Mouse (Mus musculus): Measurements from ENCODE around the gene Ankrd34a. TPM values are rescaled to one million over a fixed set of nuclear protein-coding genes. Genes with fewer than 3 reads are reported as not detected.

Gene Ankrd34a
- 0.23 and 0.38 TPM in 2 replicates for polyA plus RNA-seq (2012; rRNA removed)

DNA sequence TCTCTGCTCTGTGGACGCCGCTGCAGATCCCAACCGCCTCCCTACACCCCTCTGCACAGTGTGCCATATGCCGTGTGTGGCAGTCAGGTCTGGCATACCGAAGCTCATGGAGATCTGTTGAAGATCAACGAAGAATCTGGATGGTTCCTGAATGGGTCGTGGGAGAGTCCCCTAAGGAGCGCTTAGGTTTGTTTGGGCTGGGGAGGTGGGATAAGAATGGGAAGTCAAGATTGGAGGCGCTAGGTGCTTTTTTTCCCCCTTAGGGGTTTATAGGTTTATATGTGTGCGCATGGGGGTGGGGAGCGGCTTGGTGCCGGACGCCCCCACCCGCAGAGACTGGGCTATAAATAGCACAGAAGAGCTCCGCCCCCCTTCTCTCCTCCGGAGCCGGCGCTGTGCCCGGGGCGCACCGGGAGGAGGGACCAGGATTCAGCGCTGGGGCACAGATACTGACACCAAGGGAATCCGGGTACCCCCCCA is at the start of gene Ankrd34a:
Gene Ankrd34a (plus strand): TSS at position 409 of the 480 bp plus-strand sequence.
- Histone ChIP-seq H3K36me3 (ENCODE audit: control insufficient read depth, insufficient read depth, low read length) (no peaks in the 10 kb centered on the region), H3K27ac (ENCODE audit: insufficient read depth, low read depth, low read length) (no peak within 1 kb of the TSS), H3K27me3 (replicated peaks; ENCODE audit: control insufficient read depth, insufficient read depth, low read length) (0 out of 2 replicates have a peak, but pooled peaks cover 1% of the 10 kb centered on the region), H3K4me3 (ENCODE audit: insufficient read depth, low read depth, low read length) (peak within 1 kb of the TSS; percentile 31), H3K4me1 (ENCODE audit: control insufficient read depth, insufficient read depth, low read length) (0 out of 2 replicates have a peak, but pooled peaks cover 2% of the 10 kb centered on the region)
- TF ChIP-seq POLR2A (IDR thresholded peaks at IDR 0.05; ENCODE audit: low read depth, low read length), result no peak
- no peak for TF ChIP-seq CTCF (conservative IDR thresholded peaks at IDR 0.05; ENCODE audit: insufficient read depth, insufficient read length, low read depth, low read length)
- DNase-seq, result peak; percentile 50
- 4% methylated on average over 21 of the region's 23 CpGs for whole genome bisulfite sequencing

DNA sequence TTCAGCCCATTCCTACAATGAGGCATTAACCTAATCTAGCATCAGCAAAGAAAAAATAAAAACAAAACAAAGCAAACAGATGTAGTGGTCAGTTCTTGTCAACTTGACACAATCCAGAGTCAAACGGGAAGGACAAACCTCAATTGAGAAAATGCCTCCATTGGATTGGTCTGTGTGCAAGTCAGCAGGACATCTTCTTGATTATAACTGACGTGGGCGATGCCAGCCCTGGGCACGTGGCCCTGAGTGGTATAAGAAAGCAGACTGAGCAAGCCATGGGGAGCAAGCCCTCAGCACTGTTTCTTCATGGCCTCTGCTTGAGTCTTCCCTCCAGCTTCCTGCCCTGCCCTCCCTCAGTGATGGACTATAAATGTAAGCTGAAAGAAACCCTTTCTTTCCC is 49.6 kb upstream of the Ankrd34a start:
- no peak for DNase-seq
- H3K27ac ChIP-seq (ENCODE audit: insufficient read depth, low read depth, low read length), result no peak overlapping the region
- H3K36me3 ChIP-seq (ENCODE audit: control insufficient read depth, insufficient read depth, low read length), result no peaks in the 10 kb centered on the region
- TF ChIP-seq POLR2A (IDR thresholded peaks at IDR 0.05; ENCODE audit: low read depth, low read length) (no peak), CTCF (conservative IDR thresholded peaks at IDR 0.05; ENCODE audit: insufficient read depth, insufficient read length, low read depth, low read length) (no peak)
- H3K4me1 ChIP-seq (ENCODE audit: control insufficient read depth, insufficient read depth, low read length), result peaks cover 9% of the 10 kb centered on the region; the same call in 1 of the 2 replicates
- no peaks in the 10 kb centered on the region for H3K27me3 ChIP-seq (replicated peaks; ENCODE audit: control insufficient read depth, insufficient read depth, low read length)
- H3K4me3 ChIP-seq (ENCODE audit: insufficient read depth, low read depth, low read length), result no peak overlapping the region
- 51% methylated on average over 4 of the region's 4 CpGs for WGBS

DNA sequence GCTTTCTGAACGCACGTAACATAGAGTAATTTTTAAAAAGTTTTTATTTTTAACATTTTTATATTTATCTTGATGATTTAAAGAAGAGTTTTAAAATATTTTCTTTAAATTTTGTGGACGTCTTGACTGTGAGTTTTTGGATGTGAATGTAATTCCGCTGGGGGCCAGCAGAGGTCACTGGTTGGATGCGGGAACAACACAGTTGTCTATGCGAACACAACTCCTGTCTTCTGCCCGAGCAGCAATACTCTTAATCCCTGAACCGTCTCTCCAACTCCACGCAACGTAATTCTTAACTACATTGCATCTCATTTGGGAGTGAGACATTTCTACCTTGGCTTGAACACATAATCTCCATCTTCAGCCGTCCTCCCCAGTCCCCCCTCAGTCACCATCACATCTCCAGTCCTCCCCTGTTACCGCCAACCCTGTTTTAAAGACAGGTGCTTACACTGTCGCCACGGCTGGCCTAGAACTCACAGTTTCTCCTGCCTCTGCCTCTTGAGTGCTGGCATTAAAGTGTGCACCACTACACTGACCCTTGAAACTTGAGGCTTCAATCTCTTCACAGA is 49.0 kb upstream of the Ankrd34a start:
- H3K4me1 ChIP-seq (ENCODE audit: control insufficient read depth, insufficient read depth, low read length), result peaks cover 10% of the 10 kb centered on the region; the same call in 1 of the 2 replicates
- WGBS, result 10% methylated on average over 14 of the region's 14 CpGs
- TF ChIP-seq CTCF (conservative IDR thresholded peaks at IDR 0.05; ENCODE audit: insufficient read depth, insufficient read length, low read depth, low read length), result peak; percentile 90
- no peak for TF ChIP-seq POLR2A (IDR thresholded peaks at IDR 0.05; ENCODE audit: low read depth, low read length)
- DNase-seq, result peak; percentile 80
- no peaks in the 10 kb centered on the region for H3K36me3 ChIP-seq (ENCODE audit: control insufficient read depth, insufficient read depth, low read length)
- H3K4me3 ChIP-seq (ENCODE audit: insufficient read depth, low read depth, low read length), result no peak overlapping the region
- no peak overlapping the region for H3K27ac ChIP-seq (ENCODE audit: insufficient read depth, low read depth, low read length)
- no peaks in the 10 kb centered on the region for H3K27me3 ChIP-seq (replicated peaks; ENCODE audit: control insufficient read depth, insufficient read depth, low read length)

DNA sequence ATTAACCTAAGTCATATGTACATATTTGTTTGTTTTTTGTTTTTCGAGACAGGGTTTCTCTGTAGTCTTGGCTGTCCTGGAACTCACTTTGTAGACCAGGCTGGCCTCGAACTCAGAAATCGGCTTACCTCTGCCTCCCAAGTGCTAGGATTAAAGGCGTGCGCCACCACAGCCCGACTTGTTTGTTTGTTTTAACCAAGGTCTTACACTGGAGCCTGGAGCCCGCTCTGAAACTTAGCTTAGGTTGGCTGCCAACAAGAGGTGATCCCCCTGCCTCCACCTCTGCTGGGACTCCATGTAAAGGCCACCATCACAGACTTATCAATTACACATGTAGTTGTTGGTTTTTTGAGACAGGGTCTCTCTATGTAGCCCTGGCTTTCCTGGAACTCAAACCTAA is 47.6 kb upstream of the Ankrd34a start:
- WGBS, result 95% methylated on average over 7 of the region's 7 CpGs
- no peak for TF ChIP-seq CTCF (conservative IDR thresholded peaks at IDR 0.05; ENCODE audit: insufficient read depth, insufficient read length, low read depth, low read length)
- TF ChIP-seq POLR2A (IDR thresholded peaks at IDR 0.05; ENCODE audit: low read depth, low read length), result no peak
- Histone ChIP-seq H3K4me1 (ENCODE audit: control insufficient read depth, insufficient read depth, low read length) (peaks cover 11% of the 10 kb centered on the region; the same call in 1 of the 2 replicates), H3K27me3 (replicated peaks; ENCODE audit: control insufficient read depth, insufficient read depth, low read length) (no peaks in the 10 kb centered on the region), H3K36me3 (ENCODE audit: control insufficient read depth, insufficient read depth, low read length) (no peaks in the 10 kb centered on the region), H3K4me3 (ENCODE audit: insufficient read depth, low read depth, low read length) (no peak overlapping the region), H3K27ac (ENCODE audit: insufficient read depth, low read depth, low read length) (no peak overlapping the region)
- no peak for DNase-seq

DNA sequence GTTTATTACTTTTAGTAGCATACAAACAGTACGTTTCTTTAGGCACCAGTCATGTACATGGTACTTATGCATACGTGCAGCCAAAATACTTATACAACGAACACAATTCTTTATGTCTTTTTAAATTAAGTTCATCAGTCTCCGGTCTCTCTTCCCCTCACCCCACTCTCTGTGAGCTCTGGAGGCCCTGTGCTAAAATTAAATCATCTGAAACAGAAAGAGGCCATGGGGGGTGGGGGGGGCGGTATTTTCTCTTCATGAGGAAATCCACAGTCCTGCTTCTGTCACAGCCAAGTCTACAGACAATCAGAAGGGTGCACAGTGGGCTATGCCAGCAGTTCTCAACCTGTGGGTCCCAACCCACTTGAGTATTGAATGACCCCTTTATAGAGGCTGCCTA is 47.1 kb upstream of the Ankrd34a start:
- TF ChIP-seq POLR2A (IDR thresholded peaks at IDR 0.05; ENCODE audit: low read depth, low read length), result no peak
- no peak for TF ChIP-seq CTCF (conservative IDR thresholded peaks at IDR 0.05; ENCODE audit: insufficient read depth, insufficient read length, low read depth, low read length)
- peaks cover 16% of the 10 kb centered on the region; the same call in 1 of the 2 replicates for H3K4me1 ChIP-seq (ENCODE audit: control insufficient read depth, insufficient read depth, low read length)
- H3K27ac ChIP-seq (ENCODE audit: insufficient read depth, low read depth, low read length), result no peak overlapping the region
- no peak overlapping the region for H3K4me3 ChIP-seq (ENCODE audit: insufficient read depth, low read depth, low read length)
- 91% methylated on average over 5 of the region's 5 CpGs for WGBS
- H3K27me3 ChIP-seq (replicated peaks; ENCODE audit: control insufficient read depth, insufficient read depth, low read length), result no peaks in the 10 kb centered on the region
- no peaks in the 10 kb centered on the region for H3K36me3 ChIP-seq (ENCODE audit: control insufficient read depth, insufficient read depth, low read length)
- no peak for DNase-seq

DNA sequence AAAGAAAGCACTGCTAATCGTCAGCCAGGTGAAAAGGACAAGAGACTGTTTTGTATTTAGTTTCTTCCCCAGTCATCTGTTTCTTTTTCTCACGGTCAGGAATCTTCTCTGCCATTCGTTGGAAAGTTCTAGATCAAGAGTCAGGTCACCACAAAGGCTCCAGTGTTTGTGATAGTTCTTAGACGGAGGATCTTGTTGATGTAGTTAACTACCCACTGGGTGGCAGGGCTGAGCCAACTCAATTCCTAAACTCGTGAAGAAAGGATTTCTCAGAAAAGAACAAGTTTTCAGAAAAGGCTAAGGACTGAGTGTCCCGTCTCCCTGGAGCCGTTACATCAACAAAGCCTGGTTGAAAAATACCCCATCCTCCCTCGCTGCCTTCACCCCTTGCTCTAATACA is 45.2 kb upstream of the Ankrd34a start:
- peak overlapping the region; percentile 71 for H3K27ac ChIP-seq (ENCODE audit: insufficient read depth, low read depth, low read length)
- peaks cover 25% of the 10 kb centered on the region; the same call in 1 of the 2 replicates for H3K4me1 ChIP-seq (ENCODE audit: control insufficient read depth, insufficient read depth, low read length)
- H3K36me3 ChIP-seq (ENCODE audit: control insufficient read depth, insufficient read depth, low read length), result no peaks in the 10 kb centered on the region
- TF ChIP-seq POLR2A (IDR thresholded peaks at IDR 0.05; ENCODE audit: low read depth, low read length) (no peak), CTCF (conservative IDR thresholded peaks at IDR 0.05; ENCODE audit: insufficient read depth, insufficient read length, low read depth, low read length) (peak; percentile 48)
- DNase-seq, result peak; percentile 90
- 4% methylated on average over 8 of the region's 8 CpGs for WGBS
- no peak overlapping the region for H3K4me3 ChIP-seq (ENCODE audit: insufficient read depth, low read depth, low read length)
- H3K27me3 ChIP-seq (replicated peaks; ENCODE audit: control insufficient read depth, insufficient read depth, low read length), result no peaks in the 10 kb centered on the region

DNA sequence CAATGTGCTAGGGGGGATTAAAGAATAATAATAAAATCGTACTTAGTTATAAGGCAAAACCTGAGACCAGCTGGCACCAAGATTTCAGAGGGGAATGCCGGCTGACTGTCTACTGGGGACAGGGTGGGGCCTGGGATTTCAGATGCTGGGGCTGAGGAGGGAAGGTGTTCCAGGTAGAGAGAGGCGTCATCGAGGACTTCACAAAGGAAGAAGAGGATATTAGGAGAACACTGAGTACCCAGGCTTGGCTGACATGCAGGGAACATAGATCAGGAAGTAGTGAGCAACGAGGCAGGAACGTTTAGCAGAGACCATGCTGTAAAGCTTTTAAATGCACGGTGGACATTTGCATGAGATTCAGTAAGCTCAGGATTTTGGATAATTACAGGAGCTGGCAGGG is 44.5 kb upstream of the Ankrd34a start:
- WGBS, result 47% methylated on average over 7 of the region's 7 CpGs
- no peak for DNase-seq

More for the DNA sequence above, 44.5 kb upstream of the Ankrd34a start:
- peaks cover 25% of the 10 kb centered on the region; the same call in 1 of the 2 replicates for H3K4me1 ChIP-seq (ENCODE audit: control insufficient read depth, insufficient read depth, low read length)
- peak overlapping the region; percentile 71 for H3K27ac ChIP-seq (ENCODE audit: insufficient read depth, low read depth, low read length)
- H3K4me3 ChIP-seq (ENCODE audit: insufficient read depth, low read depth, low read length), result no peak overlapping the region
- no peaks in the 10 kb centered on the region for H3K27me3 ChIP-seq (replicated peaks; ENCODE audit: control insufficient read depth, insufficient read depth, low read length)
- H3K36me3 ChIP-seq (ENCODE audit: control insufficient read depth, insufficient read depth, low read length), result no peaks in the 10 kb centered on the region
- no peak for TF ChIP-seq POLR2A (IDR thresholded peaks at IDR 0.05; ENCODE audit: low read depth, low read length)
- TF ChIP-seq CTCF (conservative IDR thresholded peaks at IDR 0.05; ENCODE audit: insufficient read depth, insufficient read length, low read depth, low read length), result no peak
